ENCODE assay signal across 16 mouse cellular contexts in genomic region chr12:28874781-28875251, GRCm38 (mm10).
A peak's percentile ranks its signal among the peaks of the same experiment; 100 is the strongest.
DNase-seq lines count a peak whose midpoint lies in the region; ATAC-seq and TF ChIP-seq lines count a peak whose summit lies in the region.
"Had no signal": no experiment of that assay in that cellular context is flagged by ENCODE, and none has a peak within 500 bp of the region (broad histone marks: within the 10 kb centered on the region; RNA-seq: fewer than 3 reads in every experiment).

No protein-coding gene starts in this region.

- H3K4me2 ChIP-seq in forebrain, embryonic 14.5 days (ENCODE audit: low read length), result no peak overlapping the region
- no peak overlapping the region for H3K4me2 ChIP-seq in midbrain, embryonic 14.5 days (ENCODE audit: low read length)
- H3K4me2 ChIP-seq in midbrain, embryonic 11.5 days, result no peak overlapping the region
- H3K4me2 ChIP-seq: embryonic facial prominence, embryonic 12.5 days; limb, embryonic 15.5 days had no signal

- H3K9ac ChIP-seq in forebrain, embryonic 14.5 days (ENCODE audit: low read length), result no peak overlapping the region
- no peak overlapping the region for H3K9ac ChIP-seq in midbrain, embryonic 14.5 days (replicated peaks; ENCODE audit: low read length)
- no peak overlapping the region for H3K9ac ChIP-seq in midbrain, embryonic 11.5 days (ENCODE audit: low read length)
- H3K9ac ChIP-seq: embryonic facial prominence, embryonic 12.5 days; limb, embryonic 15.5 days had no signal

- H3K4me1 ChIP-seq in forebrain, embryonic 14.5 days (ENCODE audit: control insufficient read depth, insufficient read depth, low read length), result peaks cover 9% of the 10 kb centered on the region
- H3K4me1 ChIP-seq in forebrain, embryonic 10.5 days, result peaks cover 9% of the 10 kb centered on the region
- peaks cover 19% of the 10 kb centered on the region for H3K4me1 ChIP-seq in midbrain, embryonic 14.5 days (ENCODE audit: control insufficient read depth, insufficient read depth, low read length)
- H3K4me1 ChIP-seq in midbrain, embryonic 11.5 days (ENCODE audit: control insufficient read depth, insufficient read depth, low read length), result no peaks in the 10 kb centered on the region
- H3K4me1 ChIP-seq: embryonic facial prominence, embryonic 12.5 days; limb, embryonic 15.5 days had no signal

- WGBS in forebrain, embryonic 14.5 days, result 25% methylated on average over 8 of the region's 8 CpGs
- 72% methylated on average over 8 of the region's 8 CpGs for WGBS in forebrain, embryonic 10.5 days
- 49% methylated on average over 8 of the region's 8 CpGs for WGBS in midbrain, embryonic 14.5 days
- WGBS in midbrain, embryonic 11.5 days, result 82% methylated on average over 8 of the region's 8 CpGs

- DNase-seq in forebrain, embryonic 14.5 days (ENCODE audit: low spot score), result peak; percentile 74
- no peak for DNase-seq in forebrain, embryonic 10.5 days (ENCODE audit: extremely low spot score, low spot score)
- DNase-seq in midbrain, embryonic 14.5 days, result peak; percentile 71
- DNase-seq in midbrain, embryonic 11.5 days (ENCODE audit: low spot score, missing footprints), result no peak
- DNase-seq in left cerebral cortex, postnatal 36 days (ENCODE audit: low spot score in 2 of 2), result peak; percentile 64 to 79
- DNase-seq in right cerebral cortex, postnatal 4 days, result peak; percentile 48
- DNase-seq in gastrocnemius, adult 2 months, result no peak
- no peak for DNase-seq in adrenal gland, adult (ENCODE audit: inconsistent age in 2 of 2, low spot score in 1 of 2)
- DNase-seq: adrenal gland, adult 2 months; cerebellum, adult 18-20 months; gastrocnemius, postnatal 25 days; kidney, postnatal 25 days had no signal

- peak; percentile 65 for ATAC-seq in forebrain, embryonic 14.5 days
- ATAC-seq in midbrain, embryonic 14.5 days (ENCODE audit: low FRiP score, low TSS enrichment), result peak; percentile 39; the same call in 1 of the 2 replicates
- no peak for ATAC-seq in midbrain, embryonic 11.5 days (ENCODE audit: low FRiP score)
- ATAC-seq: lung, postnatal 0 days had no signal

- intact Hi-C loops in left cerebral cortex, postnatal 36 days (cut with DNase I), result loop anchor here (5.0 kb wide), 2 partner anchors 267 to 657 kb away; no protein-coding TSS in a partner anchor
- intact Hi-C loops in gastrocnemius, adult 2 months (cut with DNase I), result no loop called here

- no peak for TF ChIP-seq CTCF in gastrocnemius, adult 2 months (IDR thresholded peaks at IDR 0.05)

- no peaks in the 10 kb centered on the region for H3K9me3 ChIP-seq in forebrain, embryonic 14.5 days (replicated peaks; ENCODE audit: control insufficient read depth, low read length)
- no peaks in the 10 kb centered on the region for H3K9me3 ChIP-seq in forebrain, embryonic 10.5 days
- H3K9me3 ChIP-seq in midbrain, embryonic 14.5 days (ENCODE audit: control insufficient read depth, low read length), result no peaks in the 10 kb centered on the region
- H3K9me3 ChIP-seq in midbrain, embryonic 11.5 days (ENCODE audit: control insufficient read depth, low read length), result no peaks in the 10 kb centered on the region
- H3K9me3 ChIP-seq: embryonic facial prominence, embryonic 12.5 days; limb, embryonic 15.5 days had no signal

- H3K27ac ChIP-seq in forebrain, embryonic 14.5 days (ENCODE audit: low read depth, low read length), result no peak overlapping the region; the same call in 1 of the 2 replicates
- no peak overlapping the region for H3K27ac ChIP-seq in forebrain, embryonic 10.5 days
- H3K27ac ChIP-seq in midbrain, embryonic 14.5 days (replicated peaks; ENCODE audit: low read depth, low read length), result peak overlapping the region; percentile 74
- H3K27ac ChIP-seq in midbrain, embryonic 11.5 days (ENCODE audit: low read depth, low read length), result no peak overlapping the region
- H3K27ac ChIP-seq in gastrocnemius, adult 2 months, result no peak overlapping the region
- H3K27ac ChIP-seq: embryonic facial prominence, embryonic 12.5 days; limb, embryonic 15.5 days had no signal

- no peaks in the 10 kb centered on the region for H3K27me3 ChIP-seq in forebrain, embryonic 14.5 days (replicated peaks; ENCODE audit: control insufficient read depth, insufficient read depth, low read length)
- H3K27me3 ChIP-seq in forebrain, embryonic 10.5 days (ENCODE audit: poor library complexity, severe bottlenecking), result no peaks in the 10 kb centered on the region
- no peaks in the 10 kb centered on the region for H3K27me3 ChIP-seq in midbrain, embryonic 14.5 days (ENCODE audit: control insufficient read depth, insufficient read depth, low read length)
- no peaks in the 10 kb centered on the region for H3K27me3 ChIP-seq in midbrain, embryonic 11.5 days (ENCODE audit: control insufficient read depth, insufficient read depth, low read length)
- H3K27me3 ChIP-seq: embryonic facial prominence, embryonic 12.5 days; limb, embryonic 15.5 days had no signal

- H3K36me3 ChIP-seq in forebrain, embryonic 14.5 days (ENCODE audit: control insufficient read depth, insufficient read depth, low read length), result no peaks in the 10 kb centered on the region
- no peaks in the 10 kb centered on the region for H3K36me3 ChIP-seq in forebrain, embryonic 10.5 days (replicated peaks)
- 0 out of 2 replicates have a peak, but pooled peaks cover 5% of the 10 kb centered on the region for H3K36me3 ChIP-seq in midbrain, embryonic 14.5 days (ENCODE audit: control insufficient read depth, insufficient read depth, low read length)
- H3K36me3 ChIP-seq in midbrain, embryonic 11.5 days (ENCODE audit: control insufficient read depth, insufficient read depth, low read length), result no peaks in the 10 kb centered on the region
- H3K36me3 ChIP-seq: embryonic facial prominence, embryonic 12.5 days; limb, embryonic 15.5 days had no signal

- H3K4me3 ChIP-seq in forebrain, embryonic 14.5 days (ENCODE audit: low read depth, low read length), result no peak overlapping the region
- H3K4me3 ChIP-seq in forebrain, embryonic 10.5 days, result no peak overlapping the region
- no peak overlapping the region for H3K4me3 ChIP-seq in midbrain, embryonic 14.5 days (replicated peaks; ENCODE audit: low read depth, low read length)
- no peak overlapping the region for H3K4me3 ChIP-seq in midbrain, embryonic 11.5 days (ENCODE audit: low read depth, low read length)
- no peak overlapping the region for H3K4me3 ChIP-seq in gastrocnemius, adult 2 months
- H3K4me3 ChIP-seq: embryonic facial prominence, embryonic 12.5 days; limb, embryonic 15.5 days; myocyte had no signal

Comparison
In these comparisons a context has a peak if more than half of its experiments do, and no peak if none do; other contexts are left out.
1. DNase-seq: peak in forebrain, embryonic 14.5 days (single experiment), midbrain, embryonic 14.5 days (single experiment), left cerebral cortex, postnatal 36 days (2 of 2) and right cerebral cortex, postnatal 4 days (single experiment); none in forebrain, embryonic 10.5 days (single experiment), midbrain, embryonic 11.5 days (single experiment), gastrocnemius, adult 2 months (single experiment) and adrenal gland, adult (0 of 2).